Mouse (Mus musculus) megakaryocyte-erythroid progenitor cell, adult 5-6 weeks (primary cell): Measurements from ENCODE around the gene Prdm9. TPM values are rescaled to one million over a fixed set of nuclear protein-coding genes. Genes with fewer than 3 reads are reported as not detected.
"Not testable (repeated sequence)": the region's sequence is repeated elsewhere in the genome, so short reads cannot be mapped to it uniquely, and the experiment has no call there.

Experiments used
- ATAC-seq: replicated peaks from 2 replicates; pipeline ENCODE4 v1.8.0; 2016; ENCODE audit warnings: mild to moderate bottlenecking, inconsistent platforms; ENCODE audit not compliant: severe bottlenecking, poor library complexity, low FRiP score, low TSS enrichment
- total RNA-seq, 2 experiments: library from RNA; stranded (forward) in 1 of 2; stranded (reverse) in 1 of 2; fragments of 200-1000, 215-1000 nt in 1 of 2; fragments of >200 nt in 1 of 2; fragmentation: Nextera tagmentation in 1 of 2; gene quantifications; 2 replicates each; pipeline ENCODE4 v1.2.3; 2014 to 2017

Gene Prdm9
- total RNA-seq (2014; fragmentation: Nextera tagmentation) (3.0 and 9.8 TPM in 2 replicates), total RNA-seq (2017) (0.91 and 1.3 TPM in 2 replicates)

DNA sequence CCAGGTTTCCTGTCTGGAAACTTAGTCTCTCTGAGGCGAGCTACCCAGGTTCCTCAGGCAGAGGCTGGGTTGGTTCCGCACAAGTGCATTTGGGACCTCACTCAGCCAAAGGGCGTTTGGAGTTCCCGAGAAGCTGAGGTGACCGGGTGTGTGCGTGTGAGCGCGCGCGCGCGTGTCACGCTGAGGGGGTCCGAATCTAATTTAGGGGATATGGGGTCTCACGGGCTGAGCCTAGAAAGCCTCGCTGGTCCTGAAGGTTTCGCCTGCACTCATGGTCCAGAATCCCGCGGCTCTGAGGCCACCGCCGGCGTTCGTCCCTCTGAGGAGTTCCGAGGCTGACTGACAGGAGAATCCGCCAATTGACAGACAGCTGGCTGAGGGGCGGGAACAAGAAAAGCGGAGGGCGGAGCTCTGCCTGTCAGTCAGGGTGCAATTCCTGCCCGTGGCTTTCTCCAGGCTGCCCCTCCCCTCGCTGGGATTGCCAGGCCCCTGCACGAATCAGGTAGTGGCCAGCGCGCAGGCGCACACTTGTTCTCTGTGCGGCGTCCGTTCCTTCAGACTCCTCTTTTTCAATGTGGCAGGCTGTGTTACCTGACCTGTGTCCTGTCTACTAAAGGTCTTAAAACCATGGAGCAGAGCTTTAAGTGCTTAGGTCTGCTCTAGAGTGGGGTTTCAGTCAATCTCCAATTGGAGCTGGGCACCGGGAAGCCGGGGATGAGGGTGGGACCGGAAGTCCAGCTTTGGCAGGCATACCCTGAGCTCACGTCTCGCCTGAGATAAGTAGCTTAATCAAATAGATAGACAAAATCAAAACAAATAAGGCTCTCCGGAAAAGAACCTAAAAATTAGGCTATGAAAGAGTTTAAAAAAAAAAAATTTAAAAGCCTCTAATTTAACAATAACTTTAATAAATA lies at the start of gene Prdm9:
Gene Prdm9, minus strand, starts transcription at position 341 of the 914 bp plus-strand sequence.
- ATAC-seq: peak; percentile 100

DNA sequence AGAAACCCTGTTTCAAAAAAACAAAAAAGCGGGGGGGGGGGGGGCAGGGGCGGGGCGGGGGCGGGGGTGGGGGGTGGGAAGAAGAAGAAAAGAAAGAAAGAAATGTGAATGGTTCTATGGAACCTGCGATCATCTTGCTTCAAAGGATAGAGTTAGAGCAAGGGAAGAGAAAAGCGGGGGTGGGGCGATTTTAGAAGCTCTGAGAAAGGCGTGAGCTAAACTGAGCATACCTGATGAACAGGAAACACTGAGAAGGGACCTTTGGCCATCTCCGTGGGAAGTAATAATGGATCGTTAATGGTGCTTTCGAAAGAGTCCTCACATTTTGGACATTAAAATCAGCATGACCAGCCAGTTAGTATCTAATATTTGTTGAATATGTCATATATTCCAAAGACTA lies 35.3 kb upstream of the Prdm9 start:
- no peak for ATAC-seq

DNA sequence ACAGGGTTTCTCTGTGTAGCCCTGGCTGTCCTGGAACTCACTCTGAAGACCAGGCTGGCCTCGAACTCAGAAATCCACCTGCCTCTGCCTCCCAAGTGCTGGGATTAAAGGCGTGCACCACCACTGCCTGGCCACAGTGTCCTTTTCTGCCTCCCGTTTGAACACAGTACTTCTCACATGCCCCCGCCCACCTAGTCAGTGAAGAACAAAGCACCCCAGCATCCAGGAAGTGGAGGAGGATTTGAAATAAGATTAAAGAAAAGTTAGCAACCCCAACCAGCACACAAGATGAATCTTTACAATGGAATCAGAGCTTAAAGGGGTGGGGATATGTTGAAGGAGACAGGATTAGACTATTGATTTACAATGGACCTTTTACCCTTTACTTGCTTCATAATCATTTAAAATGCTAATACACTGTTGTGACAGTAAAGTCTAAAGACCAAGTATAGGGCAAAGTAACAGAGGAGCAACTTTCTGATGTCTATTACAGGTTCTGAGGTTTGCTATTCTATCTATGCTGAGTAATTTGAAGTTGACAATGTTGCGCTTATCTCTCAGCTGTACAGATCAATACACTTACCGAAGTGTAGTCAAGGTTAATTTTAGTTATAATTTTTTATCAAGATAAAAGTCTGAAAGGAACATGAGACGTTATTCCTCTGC lies 27.2 kb upstream of the Prdm9 start:
- ATAC-seq: no peak

DNA sequence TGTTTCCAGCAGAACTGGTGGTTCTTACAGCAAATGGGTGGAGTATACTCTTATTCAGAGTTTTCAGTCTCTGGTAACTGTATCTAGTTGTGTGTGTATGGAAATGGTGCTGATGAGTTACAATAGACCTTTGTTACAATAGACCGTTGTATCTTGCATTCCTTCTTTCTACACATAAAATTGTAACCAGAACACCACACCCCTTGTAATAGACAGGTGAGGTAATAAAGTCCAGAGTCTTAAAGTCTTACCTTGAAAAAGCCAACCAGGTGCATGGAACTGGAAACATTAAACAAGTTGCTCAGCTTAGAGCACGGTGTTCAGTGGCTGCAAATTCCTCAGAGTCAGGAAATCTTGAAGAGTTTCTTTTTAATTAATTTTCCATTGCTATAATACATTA lies 24.0 kb upstream of the Prdm9 start:
- ATAC-seq: no peak

DNA sequence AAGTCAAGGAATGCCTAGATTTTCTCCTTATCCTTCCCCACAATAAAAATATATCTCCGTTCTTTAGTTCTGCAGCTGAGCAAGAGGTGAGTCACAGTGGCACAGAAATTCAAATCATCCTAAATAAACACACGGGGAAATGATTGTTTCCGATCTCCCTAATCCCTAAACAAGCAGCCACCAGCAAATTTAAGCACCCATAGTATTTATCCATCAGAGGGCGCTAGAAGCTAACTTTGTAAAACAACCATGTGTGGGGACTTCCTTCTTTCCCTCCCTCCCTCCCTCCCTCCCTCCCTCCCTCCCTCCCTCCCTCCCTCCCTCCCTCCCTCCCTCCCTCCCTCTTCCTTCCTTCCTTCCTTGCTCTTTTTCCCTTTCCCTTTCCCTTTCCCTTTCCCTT lies 21.5 kb upstream of the Prdm9 start:
- no peak for ATAC-seq

DNA sequence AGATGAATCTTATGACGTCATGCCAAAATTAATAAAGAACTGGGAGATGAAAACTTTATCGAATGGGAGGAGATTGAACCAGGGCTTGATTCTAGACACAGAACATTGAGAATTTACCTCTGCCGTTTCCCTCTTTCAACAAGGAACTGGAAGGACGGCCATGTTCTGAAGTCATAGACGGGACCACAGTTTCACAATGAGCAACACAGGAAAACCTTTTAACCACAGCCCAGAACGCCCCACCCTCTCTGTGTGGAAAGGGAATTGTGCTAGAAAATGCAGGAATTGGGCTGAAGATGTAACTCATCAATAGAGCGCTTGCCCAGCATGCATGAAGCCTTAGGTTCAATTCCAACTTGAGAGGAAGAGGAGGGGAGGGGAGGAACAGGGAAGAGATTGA lies 18.9 kb upstream of the Prdm9 start:
- no peak for ATAC-seq

DNA sequence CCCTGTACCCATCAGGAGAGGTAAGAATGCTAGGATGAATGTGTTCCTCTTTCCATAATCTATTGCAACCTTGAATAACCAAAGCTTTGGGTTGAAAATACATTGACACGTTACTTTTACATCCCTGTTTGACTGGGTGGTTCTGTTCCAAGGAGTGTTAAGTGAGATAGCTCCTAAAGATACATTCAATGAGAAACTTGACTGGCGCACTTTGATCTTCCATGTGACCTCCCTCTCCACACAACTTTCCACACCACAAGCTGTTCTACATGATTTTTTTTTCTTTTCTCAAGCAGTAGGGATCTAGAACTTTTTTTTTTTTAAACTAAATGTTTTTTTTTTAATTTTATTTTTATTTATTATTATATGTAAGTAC lies 15.9 kb upstream of the Prdm9 start:
- no peak for ATAC-seq

DNA sequence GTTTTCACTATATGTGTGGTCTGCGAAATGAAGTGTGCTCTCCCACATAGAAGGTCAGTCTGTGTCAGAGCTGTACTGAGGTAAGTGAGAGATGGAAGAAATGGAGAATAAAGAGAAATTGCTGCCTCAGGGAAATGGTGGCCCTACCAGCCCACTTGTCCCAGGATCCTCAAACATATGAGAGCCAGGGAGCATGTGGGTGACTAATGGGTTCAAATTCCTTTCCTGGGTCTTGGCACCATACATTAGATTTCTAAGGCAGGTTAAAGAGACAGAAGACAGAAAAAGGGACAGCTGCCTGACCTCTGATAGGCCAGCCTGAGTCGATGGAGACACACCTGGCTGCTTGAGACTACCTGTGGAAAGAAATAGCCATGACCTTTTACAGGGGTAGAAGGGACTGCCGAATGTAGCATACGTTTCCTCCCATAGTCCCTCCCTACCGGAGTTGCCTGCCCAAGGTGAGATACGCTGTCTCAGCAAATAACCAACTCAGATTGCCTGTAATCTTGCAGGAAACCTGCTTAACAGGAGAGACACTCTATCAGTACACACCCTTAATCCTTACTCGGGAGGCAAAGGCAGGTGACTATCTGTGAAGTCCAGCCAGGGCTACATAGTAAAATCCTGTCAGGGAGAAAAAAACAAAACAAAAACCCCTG lies 15.4 kb upstream of the Prdm9 start:
- no peak for ATAC-seq

DNA sequence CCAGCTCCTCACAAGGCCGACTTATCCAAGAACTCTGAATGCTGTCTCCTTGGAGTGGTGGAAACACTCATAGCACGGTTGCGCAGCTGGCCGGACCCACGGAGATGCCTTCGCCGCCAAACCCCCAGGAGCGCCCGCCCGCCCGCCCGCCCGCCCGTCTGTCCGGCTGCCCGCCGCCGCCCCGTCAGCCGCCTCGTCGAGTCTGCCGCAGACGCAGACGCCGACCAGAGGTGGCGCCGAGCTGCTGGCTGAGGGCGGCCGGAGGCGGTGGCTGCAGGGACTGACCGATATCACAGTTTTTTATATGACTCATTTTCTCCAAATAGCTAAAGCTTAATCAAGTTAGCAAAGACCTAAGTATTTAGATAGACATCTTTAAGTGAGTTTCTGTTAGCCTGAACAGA lies 13.1 kb upstream of the Prdm9 start:
- peak; percentile 67; the same call in 1 of the 2 replicates for ATAC-seq

DNA sequence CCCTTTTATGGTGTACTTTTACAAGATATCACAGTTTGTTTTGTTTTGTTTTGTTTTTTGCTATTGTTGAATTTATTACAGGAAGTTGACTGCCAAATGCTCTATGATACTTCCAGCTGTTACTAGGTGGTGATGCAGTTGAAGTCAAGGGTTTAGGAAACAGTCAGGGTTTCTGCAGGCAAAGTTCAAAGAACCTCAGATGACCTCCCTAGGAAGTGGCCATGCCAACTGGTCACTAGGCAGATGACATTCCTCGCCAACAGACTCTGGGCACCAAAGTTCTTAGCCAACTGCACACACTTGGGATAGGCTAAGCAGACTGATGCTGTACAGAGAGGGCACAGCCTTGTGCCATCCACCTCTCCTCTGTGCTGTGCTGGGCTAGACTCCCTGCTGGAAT lies 10.9 kb upstream of the Prdm9 start:
- no peak for ATAC-seq

DNA sequence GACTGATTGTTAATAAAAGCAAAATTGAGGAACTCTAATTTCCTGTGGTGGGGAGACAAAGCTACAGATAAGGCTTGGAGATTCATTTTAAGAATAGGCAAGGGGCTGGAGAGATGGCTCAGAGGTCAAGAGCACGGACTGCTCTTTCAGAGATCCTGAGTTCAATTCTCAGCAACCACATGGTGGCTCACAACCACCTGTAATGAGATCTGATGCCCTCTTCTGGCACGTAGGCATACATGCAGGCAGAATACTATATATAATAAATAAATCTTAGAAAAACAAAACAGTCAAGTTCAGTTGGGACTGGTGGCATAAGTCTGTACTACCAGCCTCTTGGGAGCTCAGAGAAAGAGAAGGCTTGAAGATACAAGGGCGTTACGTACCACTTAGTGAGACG lies 2.8 kb upstream of the Prdm9 start:
- ATAC-seq: no peak

DNA sequence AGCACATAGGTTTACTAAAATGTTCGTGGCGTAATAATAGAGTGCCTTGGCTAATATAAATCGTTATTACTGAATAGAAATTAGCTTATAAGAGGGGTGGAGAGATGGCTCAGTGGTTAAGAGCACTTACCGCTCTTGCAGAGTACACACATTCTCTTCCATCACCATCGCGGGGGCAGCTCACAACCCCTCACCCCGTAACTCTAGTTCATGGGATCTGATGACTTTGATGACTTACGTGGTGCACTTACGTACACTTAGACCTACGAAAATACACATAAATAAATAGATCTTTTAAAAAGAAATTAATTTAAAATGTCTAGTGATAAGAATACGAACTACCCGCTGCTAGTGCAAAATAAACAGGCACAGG lies 760 bp upstream of the Prdm9 start:
- no peak for ATAC-seq

DNA sequence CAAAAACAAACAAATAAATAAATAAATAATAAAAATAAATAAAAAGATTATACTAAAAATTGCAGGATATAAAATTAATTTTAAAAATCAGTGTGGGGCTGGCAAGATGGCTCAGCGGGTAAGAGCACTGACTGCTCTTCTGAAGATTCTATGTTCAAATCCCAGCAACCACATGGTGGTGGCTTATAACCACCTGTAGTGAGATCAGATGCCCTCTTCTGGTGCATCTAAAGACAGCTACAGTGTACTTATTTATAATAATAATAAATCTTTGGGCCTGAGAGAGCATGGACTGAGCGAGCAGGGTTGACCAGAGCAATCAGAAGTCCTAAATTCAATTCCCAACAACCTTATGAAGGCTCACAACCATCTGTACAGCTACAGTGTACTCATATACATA lies 4.2 kb downstream of the Prdm9 start:
- ATAC-seq: no peak

DNA sequence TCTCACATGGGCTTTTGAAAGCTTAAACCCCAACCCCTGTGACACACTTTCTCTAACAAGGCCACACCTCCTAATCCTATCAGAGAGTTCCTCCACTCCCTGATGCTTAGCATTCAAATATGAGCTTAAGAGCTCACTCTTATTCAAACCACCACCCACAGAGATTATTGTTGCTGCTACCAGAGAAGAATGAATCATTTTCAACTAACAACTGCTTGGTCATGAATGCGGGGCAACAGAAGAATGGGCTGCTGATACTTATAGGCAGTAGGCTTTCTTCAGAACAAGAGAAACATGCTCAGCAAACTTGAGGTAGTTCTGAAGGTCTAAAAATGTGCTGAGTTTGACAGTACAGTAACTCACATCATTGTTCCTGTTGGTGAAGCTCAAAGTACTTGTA lies 14.4 kb downstream of the Prdm9 start:
- ATAC-seq: no peak

DNA sequence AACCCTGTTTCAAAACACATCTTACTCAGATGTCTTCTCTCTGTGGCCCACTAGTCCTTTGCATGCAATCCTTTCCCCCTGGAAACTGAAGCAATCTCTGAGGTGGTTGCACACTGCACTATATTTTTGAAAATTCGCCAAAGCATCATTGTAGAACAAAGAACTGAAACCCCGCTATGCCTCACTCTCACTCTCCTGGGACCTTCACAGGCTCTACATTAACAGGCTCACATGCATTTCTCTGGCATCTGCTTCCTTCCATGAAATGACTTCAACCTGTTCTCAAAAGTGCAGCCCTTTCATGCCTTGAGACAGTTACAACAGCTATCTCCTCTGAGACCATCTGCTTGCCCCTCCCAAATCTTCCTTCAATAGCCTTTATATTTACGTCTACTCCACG lies 17.7 kb downstream of the Prdm9 start:
- no peak for ATAC-seq

DNA sequence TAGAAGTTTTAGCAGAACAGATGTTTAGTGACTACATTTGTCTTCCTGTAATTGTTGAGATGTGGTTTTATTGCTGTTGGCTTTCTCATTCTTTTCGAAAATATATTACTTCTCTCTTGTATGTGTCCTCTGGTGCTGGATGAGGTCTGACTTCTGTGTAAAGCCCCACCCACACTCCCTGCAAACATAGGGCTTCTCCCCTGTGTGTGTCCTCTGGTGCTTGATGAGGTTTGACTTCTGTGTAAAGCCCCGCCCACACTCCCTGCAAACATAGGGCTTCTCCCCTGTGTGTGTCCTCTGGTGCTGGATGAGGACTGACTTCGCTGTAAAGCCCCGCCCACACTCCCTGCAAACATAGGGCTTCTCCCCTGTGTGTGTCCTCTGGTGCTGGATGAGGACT lies 20.3 kb downstream of the Prdm9 start:
- not testable (repeated sequence) for ATAC-seq

DNA sequence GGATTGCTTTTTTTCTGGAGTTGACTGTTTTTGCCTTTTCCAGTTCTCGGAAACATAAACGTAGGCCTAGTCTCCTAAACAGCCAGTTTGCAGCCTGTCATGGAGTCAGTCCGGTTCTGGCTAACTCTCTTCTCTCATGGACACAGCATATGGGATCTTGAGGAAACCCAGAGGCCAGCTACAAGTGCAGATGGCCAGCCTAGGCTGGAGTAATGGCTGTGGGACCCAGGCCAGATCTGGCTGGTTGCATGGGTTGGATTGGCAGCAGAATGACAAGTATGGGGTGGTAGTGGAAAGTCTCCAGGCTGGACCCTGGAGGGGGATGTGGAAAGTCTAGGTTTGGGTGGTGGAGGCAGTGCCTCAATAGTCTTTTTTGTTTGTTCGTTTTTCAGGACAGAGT lies 23.8 kb downstream of the Prdm9 start:
- ATAC-seq: no peak

DNA sequence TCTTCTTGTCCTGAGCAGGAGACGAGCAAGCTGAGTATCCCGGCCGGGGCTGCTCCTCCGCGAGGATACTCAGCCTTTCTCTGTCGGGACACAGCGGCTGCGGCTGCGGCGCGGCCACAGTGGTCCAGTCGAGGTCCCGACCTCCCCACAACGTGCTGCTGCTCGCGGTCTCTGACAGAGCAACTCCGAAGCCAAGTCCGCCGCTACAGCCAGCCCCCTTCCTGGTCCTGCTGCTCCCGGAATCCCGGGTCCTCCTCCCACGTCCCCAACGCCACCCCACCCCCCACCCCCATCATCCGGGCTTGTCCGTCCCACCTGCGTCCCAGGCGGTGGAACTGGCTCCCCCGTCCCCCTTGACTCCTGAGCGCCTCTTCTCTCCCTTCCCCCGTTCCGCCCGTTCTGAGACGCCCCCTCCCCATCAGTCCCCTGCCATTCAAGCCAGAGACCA lies 27.7 kb downstream of the Prdm9 start:
- peak; percentile 69 for ATAC-seq

DNA sequence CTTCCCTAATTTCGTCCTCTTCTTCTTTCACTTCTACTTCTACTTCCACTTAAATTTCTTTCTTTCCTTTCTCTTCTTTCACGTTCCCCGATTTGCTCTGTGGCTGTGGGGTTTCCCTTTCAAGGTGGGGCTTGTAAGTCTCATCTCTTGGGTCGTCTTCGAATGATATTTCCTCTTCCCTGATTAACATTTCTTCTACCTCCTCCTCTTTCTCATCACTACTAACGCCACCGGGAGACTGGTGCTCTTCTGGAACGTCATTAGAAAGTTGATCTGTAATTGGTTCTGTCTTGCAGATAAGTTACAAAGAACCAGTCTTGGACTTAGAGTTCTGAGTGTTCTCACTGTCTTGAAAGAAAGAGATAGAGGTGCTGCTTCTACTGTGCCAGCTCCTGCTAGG lies 28.2 kb downstream of the Prdm9 start:
- peak; percentile 25; the same call in 1 of the 2 replicates for ATAC-seq

DNA sequence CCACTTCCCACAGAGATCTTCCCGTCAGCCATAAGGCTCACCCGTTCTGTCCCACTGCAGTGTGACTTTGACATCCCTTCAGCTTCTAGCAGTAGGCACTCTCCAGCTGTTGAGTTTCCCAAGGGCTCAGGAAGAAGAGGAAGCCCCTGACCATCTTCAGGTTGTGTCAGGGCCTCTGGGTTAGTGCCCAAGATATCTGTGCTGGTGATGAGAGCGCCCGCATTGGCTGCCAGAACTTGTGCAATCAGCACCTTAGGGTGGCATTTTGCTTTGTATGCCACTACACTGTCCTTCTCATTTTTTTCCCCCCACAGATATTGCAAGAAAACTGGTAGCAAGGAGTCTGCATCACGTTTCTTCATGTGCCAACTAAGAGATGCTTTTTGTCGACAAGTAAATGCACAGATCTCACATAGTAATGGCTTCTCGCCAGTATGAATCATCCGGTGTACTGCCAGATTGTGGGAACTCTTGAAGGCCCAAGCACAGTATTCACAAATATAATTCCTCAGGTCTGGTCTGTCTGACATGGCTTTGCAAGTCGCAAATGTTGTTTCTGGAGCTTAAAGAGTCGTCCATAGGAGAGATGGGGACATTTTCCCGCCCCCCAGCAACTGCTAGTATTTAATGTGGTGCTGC lies 28.9 kb downstream of the Prdm9 start:
- no peak for ATAC-seq
